Mouse (Mus musculus) forebrain, embryonic 16.5 days (tissue): Measurements from ENCODE around the gene Espnl. TPM values are rescaled to one million over a fixed set of nuclear protein-coding genes. Genes with fewer than 3 reads are reported as not detected.
A peak's percentile ranks its signal among the peaks of the same experiment; 100 is the strongest.

Source experiments
- ATAC-seq: fragments of 200-750 bp; cut with Nextera tagmentation; 2 replicates; pipeline ENCODE4 v1.8.0; 2017; ENCODE audit warnings: mild to moderate bottlenecking, moderate library complexity
- H3K27ac ChIP-seq: fragments of 300-500 bp; sonication (generic); 2 replicates; pipeline ENCODE4 v1.5.1; 2014; ENCODE audit warnings: low read length, control low read depth
- H3K27me3 ChIP-seq: fragments of 300-500 bp; sonication (generic); replicated peaks from 2 replicates; pipeline ENCODE4 v1.6.1; 2014; ENCODE audit warnings: low read length; ENCODE audit not compliant: control insufficient read depth, insufficient read depth
- H3K36me3 ChIP-seq: fragments of 300-500 bp; sonication (generic); 2 replicates; pipeline ENCODE4 v1.6.1; 2014; ENCODE audit not compliant: control insufficient read depth, insufficient read depth
- H3K4me1 ChIP-seq: fragments of 300-500 bp; sonication (generic); replicated peaks from 2 replicates; pipeline ENCODE4 v1.6.1; 2014; ENCODE audit warnings: low read length; ENCODE audit not compliant: control insufficient read depth, insufficient read depth
- H3K4me2 ChIP-seq: fragments of 300-500 bp; sonication (generic); 2 replicates; pipeline ENCODE4 v1.6.1; 2014; ENCODE audit warnings: mild to moderate bottlenecking, low read length, control low read depth
- H3K4me3 ChIP-seq: fragments of 300-500 bp; sonication (generic); replicated peaks from 2 replicates; pipeline ENCODE4 v1.5.1; 2014; ENCODE audit warnings: mild to moderate bottlenecking, low read length, control low read depth
- H3K9ac ChIP-seq: fragments of 300-500 bp; sonication (generic); replicated peaks from 2 replicates; pipeline ENCODE4 v1.6.1; 2014; ENCODE audit warnings: low read depth, low read length, control low read depth
- H3K9me3 ChIP-seq: fragments of 300-500 bp; sonication (generic); 2 replicates; pipeline ENCODE4 v1.6.1; 2016; ENCODE audit warnings: low read length; ENCODE audit not compliant: control insufficient read depth
- WGBS: fragments of 180-500 bp; shearing (Covaris S2); extraction: QIAGEN DNeasy Blood & Tissue Kit; methylation state at CpG from one replicate; pipeline ENCODE4 v1.1.7; 2014; 5-methylcytosine and 5-hydroxymethylcytosine counted together
- polyA plus RNA-seq: library from polyadenylated mRNA; unstranded; fragments of >200 nt; fragmentation: Nextera tagmentation; extraction: Ambion mirVana; gene quantifications from 2 replicates; pipeline ENCODE4 v1.2.1, GENCODE M21; 2015

Gene Espnl
- polyA plus RNA-seq, 1 experiment from 2014 or later = 0.08 TPM

DNA sequence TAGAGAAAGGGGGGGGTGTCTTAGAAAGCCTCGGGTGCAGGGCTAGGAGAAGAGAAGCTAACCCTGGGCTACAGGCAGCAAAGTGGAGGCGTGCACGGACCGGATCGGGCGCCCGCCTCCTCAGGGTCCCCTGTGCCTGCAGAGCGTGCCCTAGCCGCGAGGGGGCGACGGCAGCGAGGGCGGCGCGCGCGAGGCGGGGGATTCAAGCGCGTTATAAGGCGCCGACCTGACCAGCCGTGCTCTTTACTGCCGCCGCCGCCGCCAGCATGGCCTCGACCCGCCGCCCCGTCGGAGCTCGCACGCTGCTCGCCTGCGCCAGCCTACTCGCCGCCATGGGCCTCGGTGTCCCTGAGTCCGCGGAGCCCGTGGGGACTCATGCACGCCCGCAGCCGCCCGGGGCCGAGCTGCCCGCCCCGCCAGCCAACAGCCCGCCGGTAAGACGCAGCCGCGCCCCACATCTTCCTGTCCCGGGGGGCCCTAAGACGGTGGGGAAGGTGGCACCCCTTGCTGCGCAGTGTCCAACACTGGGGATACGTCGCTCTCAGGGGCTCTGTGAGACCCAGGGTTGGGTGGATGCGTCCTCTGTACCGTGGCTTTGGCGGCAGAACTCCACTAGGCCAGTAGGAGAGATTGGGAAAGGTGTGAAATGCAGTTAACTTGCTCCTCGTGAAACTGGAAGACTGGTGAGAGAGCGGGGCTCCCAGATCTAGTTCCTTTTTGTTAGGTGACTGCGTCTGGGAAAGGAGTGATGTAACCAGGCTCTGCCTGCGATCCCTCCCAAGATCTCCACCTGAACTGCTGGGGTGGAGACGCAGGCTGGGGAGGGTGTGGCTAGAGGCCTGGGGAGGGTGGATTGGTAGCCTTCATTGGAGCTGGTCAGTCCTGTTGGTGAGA is 44.6 kb downstream of the Espnl start, which contains the start of gene Erfe:
TSS of gene Erfe (plus strand) at position 216 of the 894 bp plus-strand sequence.
- peaks cover 4% of the 10 kb centered on the region; the same call in 1 of the 2 replicates for H3K36me3 ChIP-seq
- no peaks in the 10 kb centered on the region for H3K9me3 ChIP-seq
- peak; percentile 44 for ATAC-seq
- peaks cover 9% of the 10 kb centered on the region for H3K4me1 ChIP-seq
- peak within 1 kb of the TSS; percentile 54 for H3K9ac ChIP-seq
- peak within 1 kb of the TSS; percentile 43 for H3K4me3 ChIP-seq
- H3K27ac ChIP-seq = no peak within 1 kb of the TSS
- WGBS = under 1% methylated on average over 57 of the region's 68 CpGs
- peak within 1 kb of the TSS; percentile 65 for H3K4me2 ChIP-seq
- H3K27me3 ChIP-seq = peaks cover 6% of the 10 kb centered on the region

- H3K4me2 ChIP-seq = no peak overlapping the region
These were observed 45.4 kb downstream of the Espnl start for GRCm38 (mm10) chr1:91367295-91367694.

DNA sequence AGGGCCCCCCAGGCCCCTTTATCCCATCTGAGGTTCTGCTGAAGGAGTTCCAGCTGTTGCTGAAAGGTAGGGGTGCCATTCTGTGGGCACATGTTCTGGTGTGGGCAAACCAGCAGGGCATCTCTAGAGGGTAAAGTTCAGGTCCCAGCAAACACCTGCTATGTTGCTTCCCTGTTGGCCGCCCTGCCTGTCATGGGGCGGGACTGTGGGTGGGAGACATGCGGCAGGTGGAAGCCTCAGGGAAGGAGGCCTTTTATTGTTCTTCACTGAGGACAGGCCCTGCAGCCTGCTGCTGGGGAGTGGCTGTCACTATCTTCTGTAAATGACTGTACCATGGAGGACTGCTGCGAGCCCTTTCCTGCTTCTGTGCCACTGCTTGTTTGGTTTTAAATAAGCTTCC is 47.5 kb downstream of the Espnl start:
- H3K9ac ChIP-seq = no peak overlapping the region
- no peaks in the 10 kb centered on the region for H3K9me3 ChIP-seq
- H3K36me3 ChIP-seq = peaks cover 14% of the 10 kb centered on the region
- ATAC-seq = no peak
- no peak overlapping the region for H3K4me3 ChIP-seq
- H3K27me3 ChIP-seq = peaks cover 6% of the 10 kb centered on the region
- WGBS = 70% methylated on average over 4 of the region's 4 CpGs
- no peak overlapping the region for H3K4me2 ChIP-seq
- peaks cover 9% of the 10 kb centered on the region for H3K4me1 ChIP-seq
- H3K27ac ChIP-seq = no peak overlapping the region

More at GRCm38 (mm10) chr1:91367295-91367694, 45.4 kb downstream of the Espnl start:
- no peak overlapping the region for H3K9ac ChIP-seq
- peaks cover 6% of the 10 kb centered on the region for H3K27me3 ChIP-seq
- 100% methylated on average over 3 of the region's 3 CpGs for WGBS
- H3K4me3 ChIP-seq = no peak overlapping the region
- peaks cover 6% of the 10 kb centered on the region for H3K36me3 ChIP-seq
- ATAC-seq = no peak
- H3K9me3 ChIP-seq = no peaks in the 10 kb centered on the region
- H3K27ac ChIP-seq = no peak overlapping the region
- H3K4me1 ChIP-seq = peaks cover 9% of the 10 kb centered on the region

DNA sequence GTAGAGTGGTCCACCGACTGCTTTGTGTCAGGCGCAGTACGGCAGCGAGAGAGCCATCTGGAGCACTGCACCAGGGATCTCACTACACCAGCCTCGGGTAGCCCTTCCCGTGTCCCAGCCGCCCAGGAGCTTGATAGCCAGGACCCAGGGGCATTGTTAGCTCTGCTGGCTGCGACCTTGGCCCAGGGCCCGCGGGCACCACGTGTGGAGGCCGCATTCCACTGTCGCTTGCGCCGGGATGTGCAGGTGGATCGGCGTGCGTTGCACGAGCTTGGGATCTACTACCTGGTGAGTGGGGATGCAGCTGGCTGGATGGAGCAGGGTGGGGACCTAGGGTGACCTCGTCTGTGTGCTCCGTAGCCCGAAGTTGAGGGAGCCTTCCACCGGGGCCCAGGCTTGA is 48.2 kb downstream of the Espnl start:
- ATAC-seq = no peak
- Histone ChIP-seq H3K36me3 (peaks cover 20% of the 10 kb centered on the region), H3K9me3 (no peaks in the 10 kb centered on the region), H3K4me1 (peaks cover 9% of the 10 kb centered on the region), H3K4me2 (no peak overlapping the region), H3K27me3 (peaks cover 6% of the 10 kb centered on the region), H3K27ac (no peak overlapping the region), H3K9ac (no peak overlapping the region), H3K4me3 (no peak overlapping the region)
- 88% methylated on average over 23 of the region's 23 CpGs for WGBS

GRCm38 (mm10) chr1:91373414-91373835 is 51.5 kb downstream of the Espnl start:
- no peaks in the 10 kb centered on the region for H3K9me3 ChIP-seq
- 91% methylated on average over 6 of the region's 6 CpGs for WGBS

DNA sequence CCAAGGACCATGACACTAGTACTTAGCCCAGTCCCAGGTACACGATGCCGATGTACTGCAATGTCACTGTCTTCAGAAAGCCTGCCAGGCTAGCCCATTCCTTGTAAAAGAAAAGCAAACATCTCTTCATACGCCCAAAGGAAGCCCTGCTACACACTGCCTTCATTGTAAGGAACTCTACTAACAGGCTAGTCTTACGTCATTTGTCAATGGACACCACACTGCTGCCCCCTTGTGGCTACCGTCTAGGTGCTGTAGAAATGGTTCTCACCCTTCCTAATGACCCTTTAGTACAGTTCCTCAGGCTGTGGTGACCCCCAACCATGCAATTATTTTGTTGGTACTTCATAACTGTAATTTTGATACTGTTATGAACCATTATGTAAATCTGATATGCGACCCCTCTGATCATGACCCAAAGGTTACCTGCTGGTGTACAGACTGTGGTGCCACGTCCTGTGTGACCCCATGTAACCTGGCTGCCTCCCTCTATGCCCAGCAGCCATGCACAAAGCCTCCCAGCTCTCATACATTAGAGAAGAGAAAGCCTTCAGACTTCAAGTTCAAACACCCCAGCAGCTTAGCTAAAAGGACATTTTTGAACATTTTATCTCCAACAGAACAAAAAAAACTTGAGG is 58.7 kb downstream of the Espnl start:
- H3K27me3 ChIP-seq = no peaks in the 10 kb centered on the region
- H3K9ac ChIP-seq = no peak overlapping the region
- H3K4me3 ChIP-seq = no peak overlapping the region
- peaks cover 61% of the 10 kb centered on the region for H3K36me3 ChIP-seq
- no peak overlapping the region for H3K27ac ChIP-seq
- no peak overlapping the region for H3K4me2 ChIP-seq
- peak; percentile 61; the same call in 1 of the 2 replicates for ATAC-seq
- H3K4me1 ChIP-seq = no peaks in the 10 kb centered on the region
- no peaks in the 10 kb centered on the region for H3K9me3 ChIP-seq
- 58% methylated on average over 7 of the region's 7 CpGs for WGBS

More at GRCm38 (mm10) chr1:91373414-91373835, 51.5 kb downstream of the Espnl start:
- no peaks in the 10 kb centered on the region for H3K4me1 ChIP-seq
- no peak overlapping the region for H3K4me2 ChIP-seq
- no peaks in the 10 kb centered on the region for H3K27me3 ChIP-seq
- no peak overlapping the region for H3K27ac ChIP-seq
- ATAC-seq = no peak
- H3K36me3 ChIP-seq = peaks cover 45% of the 10 kb centered on the region
- H3K4me3 ChIP-seq = no peak overlapping the region
- no peak overlapping the region for H3K9ac ChIP-seq

GRCm38 (mm10) chr1:91381091-91381471 is 59.2 kb downstream of the Espnl start:
- peaks cover 60% of the 10 kb centered on the region for H3K36me3 ChIP-seq
- H3K27ac ChIP-seq = no peak overlapping the region
- no peak overlapping the region for H3K4me3 ChIP-seq
- H3K4me1 ChIP-seq = no peaks in the 10 kb centered on the region
- no peaks in the 10 kb centered on the region for H3K9me3 ChIP-seq
- no peak for ATAC-seq
- no peak overlapping the region for H3K9ac ChIP-seq
- no peaks in the 10 kb centered on the region for H3K27me3 ChIP-seq
- H3K4me2 ChIP-seq = no peak overlapping the region
- WGBS = 91% methylated on average over 4 of the region's 4 CpGs

- no peak overlapping the region for H3K4me2 ChIP-seq
- H3K4me3 ChIP-seq = no peak overlapping the region
- H3K27me3 ChIP-seq = no peaks in the 10 kb centered on the region
- 96% methylated on average over 5 of the region's 5 CpGs for WGBS
- H3K27ac ChIP-seq = no peak overlapping the region
- H3K9ac ChIP-seq = no peak overlapping the region
- no peaks in the 10 kb centered on the region for H3K9me3 ChIP-seq
- no peak for ATAC-seq
- H3K4me1 ChIP-seq = 0 out of 2 replicates have a peak, but pooled peaks cover 7% of the 10 kb centered on the region
- H3K36me3 ChIP-seq = peaks cover 45% of the 10 kb centered on the region
These were observed 68.5 kb downstream of the Espnl start for GRCm38 (mm10) chr1:91390369-91390768.

DNA sequence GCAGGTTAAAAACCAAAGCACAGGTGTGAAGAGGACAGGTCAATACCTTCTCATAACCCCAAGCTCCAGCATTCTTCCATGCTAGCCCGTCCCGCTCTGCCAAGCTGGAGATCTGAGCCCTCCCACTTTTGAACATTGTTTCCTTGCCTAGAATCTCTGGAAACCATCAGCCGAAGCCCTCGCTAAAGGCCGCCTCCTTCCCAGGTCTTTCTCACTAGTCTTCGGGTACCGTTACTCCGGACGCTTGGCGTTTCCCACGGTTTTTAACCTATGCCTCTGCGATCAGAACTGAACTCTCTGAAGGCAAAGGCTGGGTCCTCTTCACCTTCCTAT is 76.0 kb downstream of the Espnl start:
- H3K9ac ChIP-seq = peak overlapping the region; percentile 94
- H3K27me3 ChIP-seq = no peaks in the 10 kb centered on the region
- H3K4me1 ChIP-seq = peaks cover 27% of the 10 kb centered on the region
- ATAC-seq = no peak
- peaks cover 3% of the 10 kb centered on the region; the same call in 1 of the 2 replicates for H3K36me3 ChIP-seq
- H3K4me2 ChIP-seq = peak overlapping the region; percentile 91
- 1% methylated on average over 12 of the region's 12 CpGs for WGBS
- peak overlapping the region; percentile 94 for H3K4me3 ChIP-seq
- H3K9me3 ChIP-seq = no peaks in the 10 kb centered on the region
- peak overlapping the region; percentile 91 for H3K27ac ChIP-seq
